Mouse (Mus musculus) liver, embryonic 16.5 days (tissue): Measurements from ENCODE around the gene Mlf2. TPM values are rescaled to one million over a fixed set of nuclear protein-coding genes. Genes with fewer than 3 reads are reported as not detected.
A peak's percentile ranks its signal among the peaks of the same experiment; 100 is the strongest.

Source experiments
- ATAC-seq: fragments of 200-750 bp; cut with Nextera tagmentation; 2 replicates; pipeline ENCODE4 v1.8.0; 2017; ENCODE audit warnings: low read depth, mild to moderate bottlenecking, moderate number of reproducible peaks, moderate library complexity
- H3K27ac ChIP-seq: fragments of 300-500 bp; sonication (generic); 2 replicates; pipeline ENCODE4 v1.5.1; 2014; ENCODE audit warnings: mild to moderate bottlenecking, low read length
- H3K27me3 ChIP-seq: fragments of 300-500 bp; sonication (generic); 2 replicates; pipeline ENCODE4 v1.6.1; 2014; ENCODE audit warnings: low read depth, low read length, mixed read lengths; ENCODE audit not compliant: control insufficient read depth, insufficient read depth
- H3K36me3 ChIP-seq: fragments of 300-500 bp; sonication (generic); 2 replicates; pipeline ENCODE4 v1.6.1; 2014; ENCODE audit warnings: mild to moderate bottlenecking; ENCODE audit not compliant: control insufficient read depth, insufficient read depth
- H3K4me1 ChIP-seq: fragments of 300-500 bp; sonication (generic); 2 replicates; pipeline ENCODE4 v1.6.1; 2014; ENCODE audit warnings: low read depth, low read length, mixed read lengths; ENCODE audit not compliant: control insufficient read depth
- H3K4me2 ChIP-seq: fragments of 300-500 bp; sonication (generic); 2 replicates; pipeline ENCODE4 v1.6.1; 2014; ENCODE audit warnings: low read depth, low read length, mixed read lengths
- H3K4me3 ChIP-seq: fragments of 300-500 bp; sonication (generic); 2 replicates; pipeline ENCODE4 v1.5.1; 2014; ENCODE audit warnings: low read depth, mild to moderate bottlenecking, low read length
- H3K9ac ChIP-seq: fragments of 300-500 bp; sonication (generic); 2 replicates; pipeline ENCODE4 v1.6.1; 2014; ENCODE audit warnings: low read depth, low read length
- H3K9me3 ChIP-seq: fragments of 300-500 bp; sonication (generic); replicated peaks from 2 replicates; pipeline ENCODE4 v1.6.1; 2016; ENCODE audit warnings: low read length; ENCODE audit not compliant: control insufficient read depth
- WGBS: fragments of 180-500 bp; shearing (Covaris S2); extraction: QIAGEN DNeasy Blood & Tissue Kit; methylation state at CpG from one replicate; pipeline ENCODE4 v1.1.7; 2014; ENCODE audit not compliant: insufficient replicate concordance; 5-methylcytosine and 5-hydroxymethylcytosine counted together
- polyA plus RNA-seq: library from polyadenylated mRNA; unstranded; fragments of >200 nt; fragmentation: Nextera tagmentation; extraction: Ambion mirVana; gene quantifications from 2 replicates; pipeline ENCODE4 v1.2.1, GENCODE M21; 2015

The Mlf2 gene
- 103 and 110 TPM in 2 replicates for polyA plus RNA-seq

GRCm38 (mm10) chr6:124930754-124931524, at the start of gene Mlf2:
Gene Mlf2, plus strand, starts transcription at chr6:124931386.
- H3K27ac ChIP-seq = peak within 1 kb of the TSS; percentile 90
- peaks cover 19% of the 10 kb centered on the region for H3K4me1 ChIP-seq
- no peaks in the 10 kb centered on the region for H3K27me3 ChIP-seq
- H3K9me3 ChIP-seq = no peaks in the 10 kb centered on the region
- peak within 1 kb of the TSS; percentile 96 for H3K9ac ChIP-seq
- WGBS = under 1% methylated on average over 52 of the region's 64 CpGs
- H3K36me3 ChIP-seq = peaks cover 9% of the 10 kb centered on the region
- ATAC-seq = peak; percentile 86
- peak within 1 kb of the TSS; percentile 97 for H3K4me3 ChIP-seq
- H3K4me2 ChIP-seq = peak within 1 kb of the TSS; percentile 87

GRCm38 (mm10) chr6:124881821-124882220, 49.4 kb upstream of the Mlf2 start:
- WGBS = 73% methylated on average over 9 of the region's 9 CpGs
- H3K9me3 ChIP-seq = no peaks in the 10 kb centered on the region
- no peak overlapping the region for H3K4me3 ChIP-seq
- no peaks in the 10 kb centered on the region for H3K27me3 ChIP-seq
- no peaks in the 10 kb centered on the region for H3K4me1 ChIP-seq
- H3K9ac ChIP-seq = no peak overlapping the region
- H3K27ac ChIP-seq = no peak overlapping the region
- ATAC-seq = no peak
- no peaks in the 10 kb centered on the region for H3K36me3 ChIP-seq
- no peak overlapping the region for H3K4me2 ChIP-seq

- H3K27me3 ChIP-seq = no peaks in the 10 kb centered on the region
- no peak overlapping the region for H3K4me3 ChIP-seq
- no peaks in the 10 kb centered on the region for H3K9me3 ChIP-seq
- H3K36me3 ChIP-seq = no peaks in the 10 kb centered on the region
- no peaks in the 10 kb centered on the region for H3K4me1 ChIP-seq
- no peak for ATAC-seq
- 68% methylated on average over 10 of the region's 10 CpGs for WGBS
- no peak overlapping the region for H3K4me2 ChIP-seq
- no peak overlapping the region for H3K27ac ChIP-seq
- H3K9ac ChIP-seq = no peak overlapping the region
Measured at GRCm38 (mm10) chr6:124883351-124883750, 47.8 kb upstream of the Mlf2 start.

- 51% methylated on average over 10 of the region's 10 CpGs for WGBS
- Histone ChIP-seq H3K4me3 (no peak overlapping the region), H3K9ac (no peak overlapping the region), H3K4me1 (no peaks in the 10 kb centered on the region), H3K4me2 (no peak overlapping the region), H3K27me3 (no peaks in the 10 kb centered on the region), H3K36me3 (no peaks in the 10 kb centered on the region), H3K9me3 (no peaks in the 10 kb centered on the region), H3K27ac (no peak overlapping the region)
- ATAC-seq = no peak
Measured at GRCm38 (mm10) chr6:124884714-124885500, 46.3 kb upstream of the Mlf2 start.

GRCm38 (mm10) chr6:124885956-124886381, 45.2 kb upstream of the Mlf2 start:
- H3K9me3 ChIP-seq = no peaks in the 10 kb centered on the region
- 68% methylated on average over 8 of the region's 8 CpGs for WGBS
- no peaks in the 10 kb centered on the region for H3K4me1 ChIP-seq
- no peak overlapping the region for H3K9ac ChIP-seq
- no peak for ATAC-seq
- no peaks in the 10 kb centered on the region for H3K36me3 ChIP-seq
- H3K4me2 ChIP-seq = no peak overlapping the region
- no peak overlapping the region for H3K4me3 ChIP-seq
- H3K27me3 ChIP-seq = no peaks in the 10 kb centered on the region
- no peak overlapping the region for H3K27ac ChIP-seq

- H3K9ac ChIP-seq = no peak within 1 kb of the TSS
- no peaks in the 10 kb centered on the region for H3K36me3 ChIP-seq
- H3K4me2 ChIP-seq = no peak within 1 kb of the TSS
- no peak within 1 kb of the TSS for H3K4me3 ChIP-seq
- H3K27ac ChIP-seq = no peak within 1 kb of the TSS
- no peaks in the 10 kb centered on the region for H3K27me3 ChIP-seq
- H3K4me1 ChIP-seq = no peaks in the 10 kb centered on the region
- no peak for ATAC-seq
- 54% methylated on average over 9 of the region's 9 CpGs for WGBS
- H3K9me3 ChIP-seq = no peaks in the 10 kb centered on the region
Measured at GRCm38 (mm10) chr6:124887986-124888385, 43.2 kb upstream of the Mlf2 start, which contains the start of gene Cd4. Gene Cd4, minus strand, starts transcription at chr6:124888221.

GRCm38 (mm10) chr6:124888555-124889125, 42.5 kb upstream of the Mlf2 start:
- no peaks in the 10 kb centered on the region for H3K27me3 ChIP-seq
- ATAC-seq = no peak
- H3K4me2 ChIP-seq = no peak overlapping the region
- H3K27ac ChIP-seq = no peak overlapping the region
- no peak overlapping the region for H3K9ac ChIP-seq
- WGBS = 62% methylated on average over 6 of the region's 6 CpGs
- no peaks in the 10 kb centered on the region for H3K9me3 ChIP-seq
- H3K4me3 ChIP-seq = no peak overlapping the region
- H3K36me3 ChIP-seq = no peaks in the 10 kb centered on the region
- no peaks in the 10 kb centered on the region for H3K4me1 ChIP-seq

GRCm38 (mm10) chr6:124890997-124891396, 40.2 kb upstream of the Mlf2 start:
- H3K4me1 ChIP-seq = no peaks in the 10 kb centered on the region
- 52% methylated on average over 6 of the region's 6 CpGs for WGBS
- no peak overlapping the region for H3K27ac ChIP-seq

More at GRCm38 (mm10) chr6:124890997-124891396, 40.2 kb upstream of the Mlf2 start:
- ATAC-seq = no peak
- Histone ChIP-seq H3K9me3 (no peaks in the 10 kb centered on the region), H3K36me3 (no peaks in the 10 kb centered on the region), H3K4me2 (no peak overlapping the region), H3K4me3 (no peak overlapping the region), H3K9ac (no peak overlapping the region), H3K27me3 (no peaks in the 10 kb centered on the region)
